Mouse (Mus musculus): Measurements from ENCODE around the gene Gm47985. TPM values are rescaled to one million over a fixed set of nuclear protein-coding genes. Genes with fewer than 3 reads are reported as not detected.
A peak's percentile ranks its signal among the peaks of the same experiment; 100 is the strongest.
"Not testable (repeated sequence)": the region's sequence is repeated elsewhere in the genome, so short reads cannot be mapped to it uniquely, and the experiment has no call there.

Gene Gm47985
- polyA plus RNA-seq, 1 experiment from 2014 or later, result 0.91 TPM

DNA sequence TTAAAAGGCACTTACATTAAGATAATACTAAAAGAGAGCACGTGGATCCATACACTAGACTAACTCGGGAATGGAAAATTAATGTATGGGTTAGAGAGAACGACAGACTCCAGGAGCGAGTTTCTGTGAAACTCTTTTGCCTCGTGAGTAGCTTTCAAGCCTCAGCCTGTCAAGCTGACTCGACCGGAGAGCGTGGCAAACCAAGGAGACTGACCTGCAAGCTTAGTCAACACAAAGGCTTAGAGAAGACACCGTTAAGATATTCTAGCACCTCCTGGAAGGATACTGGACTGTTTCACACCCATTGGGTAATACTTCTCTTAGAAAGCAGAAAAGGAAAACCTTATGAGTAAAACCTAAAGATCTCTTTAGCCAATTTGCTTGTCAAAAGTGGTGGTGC is 28.2 kb upstream of the Gm47985 start:
- not testable (repeated sequence) for DNase-seq (ENCODE audit: low spot score); H3K9ac ChIP-seq (ENCODE audit: low read depth, low read length); H3K4me1 ChIP-seq (replicated peaks; ENCODE audit: control insufficient read depth, insufficient read depth, low read length); H3K27ac ChIP-seq (ENCODE audit: low read depth, low read length); H3K4me2 ChIP-seq (replicated peaks; ENCODE audit: low read depth, low read length); H3K4me3 ChIP-seq (ENCODE audit: low read depth, low read length); H3K27me3 ChIP-seq (ENCODE audit: control insufficient read depth, insufficient read depth, low read length); H3K36me3 ChIP-seq (ENCODE audit: control insufficient read depth, insufficient read depth, low read length); ATAC-seq (ENCODE audit: low FRiP score); H3K9me3 ChIP-seq (ENCODE audit: control insufficient read depth, low read length)
- WGBS, result 95% methylated on average over 9 of the region's 9 CpGs

DNA sequence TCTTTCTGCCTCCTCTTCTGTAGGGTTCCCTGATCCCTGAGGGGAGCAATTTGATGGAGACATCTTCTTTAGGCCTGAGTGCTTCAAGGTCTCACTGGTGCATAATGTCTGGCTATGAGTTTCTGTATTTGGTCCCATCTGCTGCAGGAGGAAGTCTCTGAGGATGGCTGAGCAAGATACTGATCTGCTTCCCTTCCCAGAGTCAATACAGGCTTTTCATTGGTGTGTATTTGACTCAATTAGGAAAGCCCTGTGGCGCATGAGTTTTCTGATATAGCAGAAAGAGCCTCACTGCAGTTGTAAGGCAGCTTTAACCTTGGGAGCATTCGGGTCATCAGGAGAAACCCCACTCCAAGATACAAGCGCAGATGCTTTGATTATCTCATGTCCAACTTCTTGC is 26.2 kb upstream of the Gm47985 start:
- Histone ChIP-seq H3K9me3 (ENCODE audit: control insufficient read depth, low read length) (no peaks in the 10 kb centered on the region), H3K36me3 (ENCODE audit: control insufficient read depth, insufficient read depth, low read length) (no peaks in the 10 kb centered on the region), H3K27ac (ENCODE audit: low read depth, low read length) (no peak overlapping the region), H3K9ac (ENCODE audit: low read depth, low read length) (no peak overlapping the region), H3K27me3 (ENCODE audit: control insufficient read depth, insufficient read depth, low read length) (no peaks in the 10 kb centered on the region), H3K4me1 (replicated peaks; ENCODE audit: control insufficient read depth, insufficient read depth, low read length) (no peaks in the 10 kb centered on the region), H3K4me2 (replicated peaks; ENCODE audit: low read depth, low read length) (no peak overlapping the region), H3K4me3 (ENCODE audit: low read depth, low read length) (no peak overlapping the region)
- ATAC-seq (ENCODE audit: low FRiP score) (no peak), DNase-seq (ENCODE audit: low spot score) (no peak)
- WGBS, result 88% methylated on average over 3 of the region's 3 CpGs

DNA sequence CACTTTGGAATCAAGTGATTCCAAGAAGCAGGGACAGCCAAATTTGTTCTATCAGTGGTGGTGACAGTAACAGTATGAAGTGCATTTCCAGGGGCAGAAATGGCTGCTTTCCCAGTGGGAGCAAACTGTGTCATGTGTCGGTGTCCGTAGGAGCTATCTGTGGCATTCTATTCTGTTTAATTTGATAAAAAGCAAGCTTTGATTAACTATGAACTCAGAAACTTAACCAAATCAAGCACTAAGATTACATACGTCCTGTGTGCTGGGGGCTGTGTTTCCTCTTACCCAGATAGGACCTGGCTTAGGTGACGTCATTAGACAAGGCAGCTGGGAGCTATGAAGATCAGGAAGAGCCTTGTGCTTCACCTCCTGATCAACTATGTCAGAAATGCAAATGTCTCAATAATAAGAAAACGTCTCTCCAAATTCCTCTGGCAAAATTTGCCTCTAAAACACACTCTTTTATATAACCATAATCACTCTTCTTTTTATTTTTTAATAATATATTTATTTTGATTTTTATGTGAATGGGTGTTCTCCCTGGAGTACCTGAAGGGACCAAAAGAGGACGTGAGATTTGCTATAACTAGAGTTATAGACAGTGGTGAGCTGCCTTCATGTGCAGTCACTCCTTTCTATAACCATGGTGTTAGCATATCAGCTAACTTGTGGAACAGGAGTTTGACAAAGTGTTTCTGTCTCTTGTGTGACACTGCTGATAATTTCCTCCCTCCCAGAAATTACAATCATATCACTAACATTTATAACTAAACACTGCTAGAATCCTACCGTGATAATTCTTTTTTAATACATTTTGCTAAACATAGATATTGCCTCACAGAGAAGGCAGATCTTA is 25.3 kb upstream of the Gm47985 start:
- H3K4me2 ChIP-seq (replicated peaks; ENCODE audit: low read depth, low read length), result no peak overlapping the region
- 82% methylated on average over 7 of the region's 7 CpGs for WGBS
- ATAC-seq (ENCODE audit: low FRiP score), result no peak

DNA sequence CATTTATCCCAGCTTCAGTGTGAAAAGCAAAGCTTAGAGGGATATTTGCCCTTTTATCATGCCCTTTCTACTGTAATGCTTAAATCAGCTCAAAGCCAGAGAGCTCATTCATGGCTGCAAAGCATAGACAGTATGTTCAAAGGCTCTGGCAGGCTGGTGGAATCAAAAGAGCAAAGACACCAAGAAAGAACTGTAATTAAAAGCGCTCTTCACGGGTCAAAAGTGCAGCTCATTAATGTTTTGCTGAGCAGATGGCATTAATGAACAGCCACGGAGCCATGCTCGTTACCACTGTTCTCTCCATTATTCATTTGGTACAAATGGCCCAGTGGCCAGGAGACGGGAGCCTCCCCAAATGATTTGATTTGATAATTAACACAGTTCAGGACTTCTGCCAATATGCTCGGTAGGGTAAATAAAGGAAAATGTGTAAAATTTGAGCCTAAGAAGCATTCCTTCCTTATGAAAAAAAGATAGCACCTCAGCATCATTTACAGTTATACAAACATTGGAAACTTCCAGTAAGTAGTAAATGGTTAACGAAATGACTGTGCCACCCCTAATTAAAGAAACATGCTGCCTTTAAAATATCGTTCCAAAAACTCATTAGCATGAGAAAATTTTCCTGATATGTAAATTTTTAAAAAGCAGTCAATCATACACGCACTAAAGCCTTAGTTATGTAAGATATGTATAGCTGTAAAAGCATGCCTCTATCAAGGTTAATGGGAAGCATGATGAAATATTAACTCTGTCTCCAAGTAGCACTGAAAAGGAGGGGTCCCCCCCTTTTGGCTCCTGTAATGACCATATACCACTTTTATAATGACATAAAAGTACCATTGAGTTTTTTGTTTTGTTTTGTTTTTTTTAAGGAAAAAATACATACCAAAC is 24.1 kb upstream of the Gm47985 start:
- Histone ChIP-seq H3K4me3 (ENCODE audit: low read depth, low read length) (no peak overlapping the region), H3K4me1 (replicated peaks; ENCODE audit: control insufficient read depth, insufficient read depth, low read length) (no peaks in the 10 kb centered on the region), H3K27ac (ENCODE audit: low read depth, low read length) (no peak overlapping the region), H3K9ac (ENCODE audit: low read depth, low read length) (no peak overlapping the region), H3K9me3 (ENCODE audit: control insufficient read depth, low read length) (no peaks in the 10 kb centered on the region), H3K4me2 (replicated peaks; ENCODE audit: low read depth, low read length) (no peak overlapping the region), H3K36me3 (ENCODE audit: control insufficient read depth, insufficient read depth, low read length) (no peaks in the 10 kb centered on the region), H3K27me3 (ENCODE audit: control insufficient read depth, insufficient read depth, low read length) (no peaks in the 10 kb centered on the region)
- peak; percentile 77 for ATAC-seq (ENCODE audit: low FRiP score)
- peak; percentile 25 for DNase-seq (ENCODE audit: low spot score)
- 54% methylated on average over 9 of the region's 9 CpGs for WGBS

More for the DNA sequence above, 25.3 kb upstream of the Gm47985 start:
- no peak overlapping the region for H3K27ac ChIP-seq (ENCODE audit: low read depth, low read length)
- no peak overlapping the region for H3K9ac ChIP-seq (ENCODE audit: low read depth, low read length)
- no peaks in the 10 kb centered on the region for H3K27me3 ChIP-seq (ENCODE audit: control insufficient read depth, insufficient read depth, low read length)
- H3K4me1 ChIP-seq (replicated peaks; ENCODE audit: control insufficient read depth, insufficient read depth, low read length), result no peaks in the 10 kb centered on the region
- H3K4me3 ChIP-seq (ENCODE audit: low read depth, low read length), result no peak overlapping the region
- no peaks in the 10 kb centered on the region for H3K9me3 ChIP-seq (ENCODE audit: control insufficient read depth, low read length)
- H3K36me3 ChIP-seq (ENCODE audit: control insufficient read depth, insufficient read depth, low read length), result no peaks in the 10 kb centered on the region
- DNase-seq (ENCODE audit: low spot score), result no peak

DNA sequence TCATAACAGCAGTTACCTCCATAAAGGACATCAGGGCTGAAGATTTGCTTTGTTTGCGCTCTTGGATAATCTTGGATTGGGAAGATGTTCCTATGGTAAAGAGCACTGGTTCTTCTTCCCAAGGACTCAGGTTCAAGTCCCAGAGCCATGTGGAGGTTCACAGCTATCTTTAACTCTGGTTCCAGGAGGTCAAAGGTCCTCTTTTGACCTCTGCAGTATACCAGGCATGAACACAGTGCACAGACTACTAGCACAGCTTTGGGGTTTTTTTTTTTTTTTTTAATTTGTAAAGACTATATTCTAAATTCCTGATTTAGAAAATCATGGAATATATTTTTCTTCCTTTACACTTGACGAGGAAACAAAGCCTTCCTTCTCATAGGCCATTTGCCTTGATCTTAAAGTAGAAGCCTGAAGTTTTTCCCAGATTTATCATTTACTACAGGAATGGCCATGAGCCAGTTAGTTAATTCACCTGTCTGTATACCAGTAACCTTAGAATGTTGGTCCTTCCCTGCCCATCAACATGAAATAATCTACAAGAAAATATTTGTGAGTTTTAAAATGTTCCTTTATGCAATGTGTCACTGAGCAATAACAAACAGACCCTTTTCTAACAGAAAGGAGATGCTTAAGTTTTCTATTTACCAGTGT is 23.4 kb upstream of the Gm47985 start:
- H3K4me2 ChIP-seq (replicated peaks; ENCODE audit: low read depth, low read length), result no peak overlapping the region

DNA sequence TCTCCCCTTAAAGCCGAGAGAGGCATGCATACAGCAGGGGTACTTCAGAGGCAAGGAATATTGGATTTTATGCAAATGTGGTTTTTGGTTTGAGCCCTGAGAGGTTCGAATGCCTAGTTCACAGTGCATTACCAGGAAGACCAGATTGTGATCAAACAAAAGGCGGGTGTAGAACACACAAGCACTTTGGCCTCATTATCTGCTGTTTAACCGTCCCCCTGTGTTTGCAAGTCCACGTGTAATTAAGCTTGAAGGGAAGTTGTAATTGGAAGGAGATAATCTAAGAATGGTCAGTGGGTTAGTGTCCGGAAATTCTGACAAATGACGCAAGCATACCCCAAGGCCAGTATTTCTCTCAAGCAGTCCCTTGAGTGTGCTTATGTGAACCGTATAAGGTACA is 16.3 kb upstream of the Gm47985 start:
- 51% methylated on average over 8 of the region's 8 CpGs for WGBS
- no peak overlapping the region for H3K4me3 ChIP-seq (ENCODE audit: low read depth, low read length)
- no peak overlapping the region for H3K9ac ChIP-seq (ENCODE audit: low read depth, low read length)
- no peaks in the 10 kb centered on the region for H3K9me3 ChIP-seq (ENCODE audit: control insufficient read depth, low read length)
- H3K27me3 ChIP-seq (ENCODE audit: control insufficient read depth, insufficient read depth, low read length), result no peaks in the 10 kb centered on the region
- H3K4me2 ChIP-seq (replicated peaks; ENCODE audit: low read depth, low read length), result no peak overlapping the region
- DNase-seq (ENCODE audit: low spot score) (no peak), ATAC-seq (ENCODE audit: low FRiP score) (no peak)
- H3K4me1 ChIP-seq (replicated peaks; ENCODE audit: control insufficient read depth, insufficient read depth, low read length), result peaks cover 2% of the 10 kb centered on the region; the same call in 1 of the 2 replicates
- H3K27ac ChIP-seq (ENCODE audit: low read depth, low read length), result no peak overlapping the region
- H3K36me3 ChIP-seq (ENCODE audit: control insufficient read depth, insufficient read depth, low read length), result no peaks in the 10 kb centered on the region

More for the DNA sequence above, 23.4 kb upstream of the Gm47985 start:
- no peak overlapping the region for H3K27ac ChIP-seq (ENCODE audit: low read depth, low read length)
- H3K4me1 ChIP-seq (replicated peaks; ENCODE audit: control insufficient read depth, insufficient read depth, low read length), result no peaks in the 10 kb centered on the region
- H3K9me3 ChIP-seq (ENCODE audit: control insufficient read depth, low read length), result no peaks in the 10 kb centered on the region
- H3K4me3 ChIP-seq (ENCODE audit: low read depth, low read length), result no peak overlapping the region
- DNase-seq (ENCODE audit: low spot score), result no peak
- no peak overlapping the region for H3K9ac ChIP-seq (ENCODE audit: low read depth, low read length)
- 88% methylated on average over 2 of the region's 2 CpGs for WGBS
- H3K36me3 ChIP-seq (ENCODE audit: control insufficient read depth, insufficient read depth, low read length), result no peaks in the 10 kb centered on the region
- H3K27me3 ChIP-seq (ENCODE audit: control insufficient read depth, insufficient read depth, low read length), result no peaks in the 10 kb centered on the region
- no peak for ATAC-seq (ENCODE audit: low FRiP score)

DNA sequence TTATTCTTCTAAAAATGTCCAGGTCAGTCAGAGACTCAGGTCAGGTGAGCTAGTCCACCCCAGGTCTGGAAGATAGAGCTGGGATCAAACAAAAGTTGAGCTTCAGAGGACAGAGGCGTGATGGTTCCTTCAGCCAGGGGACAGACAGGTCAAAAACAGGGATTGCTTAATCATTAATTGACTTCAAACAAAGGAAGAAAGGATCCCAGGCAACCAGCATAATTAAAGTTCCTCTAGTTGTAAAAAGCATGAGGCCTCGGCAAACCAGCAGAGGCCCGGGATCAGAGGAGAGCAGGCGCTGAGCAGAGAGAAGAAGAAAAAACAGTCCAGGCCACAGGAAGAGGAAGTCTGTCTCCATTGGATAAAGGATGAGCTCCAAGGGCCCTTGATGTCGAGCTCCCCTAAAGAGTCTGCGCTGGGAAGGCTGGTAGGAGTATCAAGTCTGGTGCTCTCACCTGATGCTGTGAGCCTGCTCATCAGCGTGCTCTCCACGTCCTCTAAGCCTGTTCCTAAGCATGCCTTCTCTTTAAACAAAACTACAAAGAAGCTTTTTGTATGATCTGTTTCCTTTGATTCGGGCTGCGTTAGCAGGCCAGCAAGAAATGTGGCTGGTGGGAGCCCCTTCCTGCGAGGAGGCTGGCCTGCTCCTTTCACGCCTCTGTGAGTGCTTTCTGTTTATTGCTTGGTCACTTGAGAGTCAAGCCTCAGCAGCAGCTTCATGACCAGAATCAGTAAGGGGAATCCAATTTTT is 14.9 kb upstream of the Gm47985 start:
- Histone ChIP-seq H3K27me3 (ENCODE audit: control insufficient read depth, insufficient read depth, low read length) (no peaks in the 10 kb centered on the region), H3K4me2 (replicated peaks; ENCODE audit: low read depth, low read length) (no peak overlapping the region), H3K9me3 (ENCODE audit: control insufficient read depth, low read length) (no peaks in the 10 kb centered on the region), H3K4me1 (replicated peaks; ENCODE audit: control insufficient read depth, insufficient read depth, low read length) (peaks cover 2% of the 10 kb centered on the region; the same call in 1 of the 2 replicates), H3K9ac (ENCODE audit: low read depth, low read length) (no peak overlapping the region), H3K27ac (ENCODE audit: low read depth, low read length) (peak overlapping the region; percentile 58; the same call in 1 of the 2 replicates), H3K4me3 (ENCODE audit: low read depth, low read length) (no peak overlapping the region), H3K36me3 (ENCODE audit: control insufficient read depth, insufficient read depth, low read length) (no peaks in the 10 kb centered on the region)
- WGBS, result 26% methylated on average over 12 of the region's 12 CpGs
- peak; percentile 29 for DNase-seq (ENCODE audit: low spot score)
- ATAC-seq (ENCODE audit: low FRiP score), result peak; percentile 60

DNA sequence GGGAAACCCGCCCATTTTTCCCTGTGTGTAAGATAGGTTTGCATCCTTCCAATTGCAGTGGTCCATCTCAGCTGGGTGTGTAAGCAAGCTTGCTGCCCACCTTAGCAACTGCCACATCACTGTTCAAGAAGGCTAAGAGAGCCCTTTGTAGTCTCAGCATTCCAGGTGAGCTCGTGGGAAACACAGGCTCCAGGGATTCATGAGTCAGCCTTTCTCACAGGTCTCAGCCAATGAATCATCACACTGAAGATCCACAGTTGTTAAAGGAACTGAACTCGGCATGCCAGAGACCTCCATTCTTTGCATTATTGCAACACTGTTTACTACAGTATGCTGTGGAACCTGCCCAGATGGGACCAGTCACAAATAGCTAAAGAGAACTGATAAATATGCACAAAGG is 13.7 kb upstream of the Gm47985 start:
- no peaks in the 10 kb centered on the region for H3K9me3 ChIP-seq (ENCODE audit: control insufficient read depth, low read length)
- H3K27ac ChIP-seq (ENCODE audit: low read depth, low read length), result no peak overlapping the region
- peaks cover 2% of the 10 kb centered on the region; the same call in 1 of the 2 replicates for H3K4me1 ChIP-seq (replicated peaks; ENCODE audit: control insufficient read depth, insufficient read depth, low read length)
- H3K27me3 ChIP-seq (ENCODE audit: control insufficient read depth, insufficient read depth, low read length), result no peaks in the 10 kb centered on the region
- DNase-seq (ENCODE audit: low spot score) (no peak), ATAC-seq (ENCODE audit: low FRiP score) (no peak)
- 83% methylated on average over 3 of the region's 3 CpGs for WGBS
- H3K9ac ChIP-seq (ENCODE audit: low read depth, low read length), result no peak overlapping the region
- H3K36me3 ChIP-seq (ENCODE audit: control insufficient read depth, insufficient read depth, low read length), result no peaks in the 10 kb centered on the region
- H3K4me2 ChIP-seq (replicated peaks; ENCODE audit: low read depth, low read length), result no peak overlapping the region
- no peak overlapping the region for H3K4me3 ChIP-seq (ENCODE audit: low read depth, low read length)
